Mouse (Mus musculus): ENCODE results near the gene Tnni1.

- no peak for TF ChIP-seq CTCF (IDR thresholded peaks at IDR 0.05; ENCODE audit: extremely low read depth, insufficient read depth, insufficient read length, insufficient replicate concordance)
- TF ChIP-seq POLR2A (IDR thresholded peaks at IDR 0.05; ENCODE audit: low read depth, low read length): no peak
Measured at GRCm38 (mm10) chr1:135780649-135781048, 1.4 kb downstream of the Tnni1 start.
